Comparison of ENCODE assay signal across 16 mouse cellular contexts in the genomic region with DNA sequence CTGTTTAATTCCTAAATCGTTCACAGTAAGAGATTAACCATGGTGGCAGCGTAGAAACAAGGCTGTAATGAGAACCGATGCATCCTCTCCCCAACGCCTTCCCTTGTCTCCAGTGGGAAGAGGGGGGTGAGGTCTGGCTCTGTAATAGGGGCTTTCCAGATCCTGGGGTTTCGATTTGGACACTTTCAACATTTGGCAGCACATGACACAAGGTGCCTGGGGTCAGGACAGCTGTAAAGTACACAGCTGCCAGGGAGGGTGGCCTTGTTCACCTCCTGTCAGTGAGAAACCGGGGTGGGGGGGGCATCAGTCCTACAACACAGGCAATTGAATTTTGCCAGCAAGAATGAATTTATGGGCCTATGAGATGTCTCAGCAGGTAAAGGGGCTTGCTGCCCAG.
DNase-seq lines count a peak whose midpoint lies in the region; ATAC-seq and TF ChIP-seq lines count a peak whose summit lies in the region.
"Had no signal": no experiment of that assay in that cellular context is flagged by ENCODE, and none has a peak within 500 bp of the region (broad histone marks: within the 10 kb centered on the region; RNA-seq: fewer than 3 reads in every experiment).

No protein-coding gene starts in this region.

- H3K9ac ChIP-seq in hindbrain, postnatal 0 days (replicated peaks; ENCODE audit: low read length): no peak overlapping the region
- no peak overlapping the region for H3K9ac ChIP-seq in lung, embryonic 16.5 days (ENCODE audit: low read length)
- no peak overlapping the region for H3K9ac ChIP-seq in liver, embryonic 15.5 days
- H3K9ac ChIP-seq: forebrain, embryonic 15.5 days; hindbrain, embryonic 14.5 days; neural tube, embryonic 12.5 days had no signal

- H3K4me3 ChIP-seq in hindbrain, embryonic 10.5 days: no peak overlapping the region
- H3K4me3 ChIP-seq in hindbrain, postnatal 0 days (ENCODE audit: low read length): no peak overlapping the region
- H3K4me3 ChIP-seq in lung, embryonic 16.5 days (ENCODE audit: low read length): no peak overlapping the region
- H3K4me3 ChIP-seq in limb, embryonic 10.5 days: no peak overlapping the region
- H3K4me3 ChIP-seq in liver, embryonic 15.5 days (replicated peaks): no peak overlapping the region
- H3K4me3 ChIP-seq: forebrain, embryonic 15.5 days; neural tube, embryonic 12.5 days had no signal

- no peaks in the 10 kb centered on the region for H3K27me3 ChIP-seq in hindbrain, embryonic 10.5 days (ENCODE audit: insufficient read depth, poor library complexity, severe bottlenecking)
- H3K27me3 ChIP-seq in hindbrain, postnatal 0 days (ENCODE audit: insufficient read depth, low read length): no peaks in the 10 kb centered on the region
- H3K27me3 ChIP-seq in lung, embryonic 16.5 days (ENCODE audit: control insufficient read depth, insufficient read depth, low read depth, low read length): no peaks in the 10 kb centered on the region
- no peaks in the 10 kb centered on the region for H3K27me3 ChIP-seq in limb, embryonic 10.5 days (ENCODE audit: low read depth, poor library complexity, severe bottlenecking)
- H3K27me3 ChIP-seq in liver, embryonic 15.5 days: no peaks in the 10 kb centered on the region
- H3K27me3 ChIP-seq: forebrain, embryonic 15.5 days; neural tube, embryonic 12.5 days had no signal

- no peaks in the 10 kb centered on the region for H3K36me3 ChIP-seq in hindbrain, embryonic 10.5 days
- H3K36me3 ChIP-seq in hindbrain, postnatal 0 days (ENCODE audit: insufficient read depth, low read length): no peaks in the 10 kb centered on the region
- H3K36me3 ChIP-seq in lung, embryonic 16.5 days (ENCODE audit: control insufficient read depth, insufficient read depth, low read length): no peaks in the 10 kb centered on the region
- H3K36me3 ChIP-seq in limb, embryonic 10.5 days: no peaks in the 10 kb centered on the region
- H3K36me3 ChIP-seq in liver, embryonic 15.5 days (replicated peaks): no peaks in the 10 kb centered on the region
- H3K36me3 ChIP-seq: forebrain, embryonic 15.5 days; neural tube, embryonic 12.5 days had no signal

- no peaks in the 10 kb centered on the region for H3K9me3 ChIP-seq in hindbrain, embryonic 10.5 days
- no peaks in the 10 kb centered on the region for H3K9me3 ChIP-seq in hindbrain, postnatal 0 days (ENCODE audit: low read length)
- no peaks in the 10 kb centered on the region for H3K9me3 ChIP-seq in lung, embryonic 16.5 days (ENCODE audit: control insufficient read depth, low read length)
- no peaks in the 10 kb centered on the region for H3K9me3 ChIP-seq in limb, embryonic 10.5 days (replicated peaks)
- no peaks in the 10 kb centered on the region for H3K9me3 ChIP-seq in liver, embryonic 15.5 days (replicated peaks)
- H3K9me3 ChIP-seq: forebrain, embryonic 15.5 days; neural tube, embryonic 12.5 days had no signal

- 58% methylated on average over 6 of the region's 6 CpGs for WGBS in hindbrain, embryonic 10.5 days
- 58% methylated on average over 6 of the region's 6 CpGs for WGBS in hindbrain, postnatal 0 days
- 37% methylated on average over 6 of the region's 6 CpGs for WGBS in lung, embryonic 16.5 days
- 49% methylated on average over 6 of the region's 6 CpGs for WGBS in limb, embryonic 10.5 days
- WGBS in liver, embryonic 15.5 days (ENCODE audit: insufficient replicate concordance): 47% methylated on average over 6 of the region's 6 CpGs

- no peak for ATAC-seq in hindbrain, postnatal 0 days
- no peak for ATAC-seq in lung, embryonic 16.5 days (ENCODE audit: low read depth)
- ATAC-seq in liver, embryonic 15.5 days (ENCODE audit: insufficient read depth): no peak
- ATAC-seq: forebrain, embryonic 15.5 days had no signal

- H3K27ac ChIP-seq in hindbrain, embryonic 10.5 days: peak overlapping the region; percentile 56; the same call in 1 of the 2 replicates
- no peak overlapping the region for H3K27ac ChIP-seq in hindbrain, postnatal 0 days
- peak overlapping the region; percentile 27 for H3K27ac ChIP-seq in lung, embryonic 16.5 days (ENCODE audit: low read length)
- H3K27ac ChIP-seq in limb, embryonic 10.5 days: peak overlapping the region; percentile 63
- H3K27ac ChIP-seq in liver, embryonic 15.5 days (replicated peaks): peak overlapping the region; percentile 48
- H3K27ac ChIP-seq: forebrain, embryonic 15.5 days; hindbrain, embryonic 14.5 days; neural tube, embryonic 12.5 days had no signal

- TF ChIP-seq CTCF in hindbrain, postnatal 0 days (IDR thresholded peaks at IDR 0.05; ENCODE audit: low read depth): no peak

- H3K4me1 ChIP-seq in hindbrain, embryonic 10.5 days (replicated peaks): peaks cover 21% of the 10 kb centered on the region
- H3K4me1 ChIP-seq in hindbrain, postnatal 0 days (ENCODE audit: insufficient read depth, low read length): no peaks in the 10 kb centered on the region
- peaks cover 22% of the 10 kb centered on the region for H3K4me1 ChIP-seq in lung, embryonic 16.5 days (replicated peaks; ENCODE audit: control insufficient read depth, insufficient read depth, low read length)
- peaks cover 38% of the 10 kb centered on the region for H3K4me1 ChIP-seq in limb, embryonic 10.5 days
- H3K4me1 ChIP-seq in liver, embryonic 15.5 days (replicated peaks): peaks cover 19% of the 10 kb centered on the region; the same call in 1 of the 2 replicates
- H3K4me1 ChIP-seq: forebrain, embryonic 15.5 days had no signal

- no peak for DNase-seq in hindbrain, embryonic 10.5 days (ENCODE audit: low spot score)
- no peak for DNase-seq in hindbrain, postnatal 0 days (ENCODE audit: low spot score)
- no peak for DNase-seq in lung, postnatal 14 days
- DNase-seq in limb, embryonic 10.5 days (ENCODE audit: low spot score): no peak
- no peak for DNase-seq in MN1 (ENCODE audit: low spot score)
- DNase-seq in c-Kit-positive CD71-positive TER-119-positive erythroid progenitor cells, embryonic 14.5 days (ENCODE audit: low spot score): no peak
- DNase-seq: cerebellum, adult 11 months; cerebellum, postnatal 25 days; kidney, adult 2 months; right cerebral cortex, postnatal 14 days; thymus, postnatal 36 days had no signal

- no peak overlapping the region for H3K4me2 ChIP-seq in hindbrain, postnatal 0 days (ENCODE audit: low read depth, low read length)
- no peak overlapping the region for H3K4me2 ChIP-seq in lung, embryonic 16.5 days (ENCODE audit: low read depth, low read length)
- H3K4me2 ChIP-seq in liver, embryonic 15.5 days: no peak overlapping the region
- H3K4me2 ChIP-seq: forebrain, embryonic 15.5 days; hindbrain, embryonic 14.5 days; neural tube, embryonic 12.5 days had no signal
